Mouse (Mus musculus): ENCODE data around the gene Zfp366. TPM values are rescaled to one million over a fixed set of nuclear protein-coding genes. Genes with fewer than 3 reads are reported as not detected.

Gene Zfp366
- polyA plus RNA-seq, 1 experiment = 4.3 TPM

GRCm38 (mm10) chr13:99186859-99187258 lies 2.2 kb downstream of the Zfp366 start:
- 53% methylated on average over 7 of the region's 7 CpGs for WGBS
- peak overlapping the region; percentile 76 for H3K27ac ChIP-seq (ENCODE audit: insufficient read depth, low read depth, low read length)

GRCm38 (mm10) chr13:99187456-99187855 lies 2.8 kb downstream of the Zfp366 start:
- peak overlapping the region; percentile 2; the same call in 1 of the 2 replicates for H3K4me3 ChIP-seq (ENCODE audit: insufficient read depth, low read depth, low read length)
- no peak for DNase-seq
- no peaks in the 10 kb centered on the region for H3K36me3 ChIP-seq (ENCODE audit: control insufficient read depth, insufficient read depth, low read length)
- H3K27ac ChIP-seq (ENCODE audit: insufficient read depth, low read depth, low read length) = peak overlapping the region; percentile 20; the same call in 1 of the 2 replicates
- 65% methylated on average over 11 of the region's 11 CpGs for WGBS
- H3K27me3 ChIP-seq (replicated peaks; ENCODE audit: control insufficient read depth, insufficient read depth, low read length) = no peaks in the 10 kb centered on the region
- H3K4me1 ChIP-seq (ENCODE audit: control insufficient read depth, insufficient read depth, low read length) = 0 out of 2 replicates have a peak, but pooled peaks cover 3% of the 10 kb centered on the region
- no peak for TF ChIP-seq CTCF (conservative IDR thresholded peaks at IDR 0.05; ENCODE audit: insufficient read depth, insufficient read length, low read depth, low read length)
- TF ChIP-seq POLR2A (IDR thresholded peaks at IDR 0.05; ENCODE audit: low read depth, low read length) = no peak

More at GRCm38 (mm10) chr13:99186859-99187258, 2.2 kb downstream of the Zfp366 start:
- peak overlapping the region; percentile 12; the same call in 1 of the 2 replicates for H3K4me3 ChIP-seq (ENCODE audit: insufficient read depth, low read depth, low read length)
- TF ChIP-seq CTCF (conservative IDR thresholded peaks at IDR 0.05; ENCODE audit: insufficient read depth, insufficient read length, low read depth, low read length) (no peak), POLR2A (IDR thresholded peaks at IDR 0.05; ENCODE audit: low read depth, low read length) (no peak)
- 0 out of 2 replicates have a peak, but pooled peaks cover 3% of the 10 kb centered on the region for H3K4me1 ChIP-seq (ENCODE audit: control insufficient read depth, insufficient read depth, low read length)
- H3K27me3 ChIP-seq (replicated peaks; ENCODE audit: control insufficient read depth, insufficient read depth, low read length) = no peaks in the 10 kb centered on the region
- H3K36me3 ChIP-seq (ENCODE audit: control insufficient read depth, insufficient read depth, low read length) = no peaks in the 10 kb centered on the region
- no peak for DNase-seq

GRCm38 (mm10) chr13:99188625-99189024 lies 4.0 kb downstream of the Zfp366 start:
- 0 out of 2 replicates have a peak, but pooled peaks cover 3% of the 10 kb centered on the region for H3K4me1 ChIP-seq (ENCODE audit: control insufficient read depth, insufficient read depth, low read length)
- WGBS = 56% methylated on average over 8 of the region's 8 CpGs
- TF ChIP-seq POLR2A (IDR thresholded peaks at IDR 0.05; ENCODE audit: low read depth, low read length) = no peak
- TF ChIP-seq CTCF (conservative IDR thresholded peaks at IDR 0.05; ENCODE audit: insufficient read depth, insufficient read length, low read depth, low read length) = no peak
- H3K27me3 ChIP-seq (replicated peaks; ENCODE audit: control insufficient read depth, insufficient read depth, low read length) = no peaks in the 10 kb centered on the region
- H3K4me3 ChIP-seq (ENCODE audit: insufficient read depth, low read depth, low read length) = peak overlapping the region; percentile 11; the same call in 1 of the 2 replicates
- DNase-seq = peak; percentile 40
- H3K36me3 ChIP-seq (ENCODE audit: control insufficient read depth, insufficient read depth, low read length) = no peaks in the 10 kb centered on the region
- H3K27ac ChIP-seq (ENCODE audit: insufficient read depth, low read depth, low read length) = peak overlapping the region; percentile 62

- H3K4me1 ChIP-seq (ENCODE audit: control insufficient read depth, insufficient read depth, low read length) = 0 out of 2 replicates have a peak, but pooled peaks cover 3% of the 10 kb centered on the region
- DNase-seq = no peak
- WGBS = 65% methylated on average over 3 of the region's 3 CpGs
- no peaks in the 10 kb centered on the region for H3K36me3 ChIP-seq (ENCODE audit: control insufficient read depth, insufficient read depth, low read length)
- peak overlapping the region; percentile 62 for H3K27ac ChIP-seq (ENCODE audit: insufficient read depth, low read depth, low read length)
- no peak overlapping the region for H3K4me3 ChIP-seq (ENCODE audit: insufficient read depth, low read depth, low read length)
- no peaks in the 10 kb centered on the region for H3K27me3 ChIP-seq (replicated peaks; ENCODE audit: control insufficient read depth, insufficient read depth, low read length)
- TF ChIP-seq CTCF (conservative IDR thresholded peaks at IDR 0.05; ENCODE audit: insufficient read depth, insufficient read length, low read depth, low read length) = no peak
- no peak for TF ChIP-seq POLR2A (IDR thresholded peaks at IDR 0.05; ENCODE audit: low read depth, low read length)
These were observed 5.0 kb downstream of the Zfp366 start for GRCm38 (mm10) chr13:99189671-99190070.

DNA sequence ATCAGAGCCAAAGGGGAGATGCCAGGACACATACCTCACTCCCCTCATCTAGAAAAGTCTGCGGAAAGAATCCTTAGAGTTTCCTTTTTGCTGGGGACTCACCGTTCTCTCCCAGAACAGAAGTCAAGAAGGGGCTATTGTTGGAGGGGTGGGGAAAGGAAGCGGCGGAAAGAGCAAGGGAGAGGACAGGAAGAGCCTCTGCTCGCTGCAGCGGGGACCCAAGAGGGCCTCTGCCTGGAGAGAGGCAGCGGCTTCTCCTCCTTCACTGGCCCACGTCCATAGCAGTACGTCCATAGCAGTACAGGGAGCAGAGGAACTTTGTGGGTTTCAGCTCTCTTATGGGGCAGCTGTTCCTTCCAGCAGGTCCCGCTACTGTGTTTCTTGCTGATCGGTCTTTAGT lies 5.8 kb downstream of the Zfp366 start:
- WGBS = 55% methylated on average over 11 of the region's 11 CpGs
- peak overlapping the region; percentile 76 for H3K27ac ChIP-seq (ENCODE audit: insufficient read depth, low read depth, low read length)
- peak; percentile 56 for DNase-seq
- TF ChIP-seq POLR2A (IDR thresholded peaks at IDR 0.05; ENCODE audit: low read depth, low read length) = peak; percentile 11
- no peak for TF ChIP-seq CTCF (conservative IDR thresholded peaks at IDR 0.05; ENCODE audit: insufficient read depth, insufficient read length, low read depth, low read length)
- 0 out of 2 replicates have a peak, but pooled peaks cover 3% of the 10 kb centered on the region for H3K4me1 ChIP-seq (ENCODE audit: control insufficient read depth, insufficient read depth, low read length)
- no peaks in the 10 kb centered on the region for H3K36me3 ChIP-seq (ENCODE audit: control insufficient read depth, insufficient read depth, low read length)
- H3K4me3 ChIP-seq (ENCODE audit: insufficient read depth, low read depth, low read length) = no peak overlapping the region
- no peaks in the 10 kb centered on the region for H3K27me3 ChIP-seq (replicated peaks; ENCODE audit: control insufficient read depth, insufficient read depth, low read length)

GRCm38 (mm10) chr13:99191063-99191462 lies 6.4 kb downstream of the Zfp366 start:
- no peak for DNase-seq
- H3K36me3 ChIP-seq (ENCODE audit: control insufficient read depth, insufficient read depth, low read length) = no peaks in the 10 kb centered on the region
- H3K4me3 ChIP-seq (ENCODE audit: insufficient read depth, low read depth, low read length) = no peak overlapping the region
- 74% methylated on average over 13 of the region's 13 CpGs for WGBS
- H3K27ac ChIP-seq (ENCODE audit: insufficient read depth, low read depth, low read length) = peak overlapping the region; percentile 76
- H3K27me3 ChIP-seq (replicated peaks; ENCODE audit: control insufficient read depth, insufficient read depth, low read length) = no peaks in the 10 kb centered on the region
- peaks cover 3% of the 10 kb centered on the region; the same call in 1 of the 2 replicates for H3K4me1 ChIP-seq (ENCODE audit: control insufficient read depth, insufficient read depth, low read length)
- TF ChIP-seq POLR2A (IDR thresholded peaks at IDR 0.05; ENCODE audit: low read depth, low read length) (no peak), CTCF (conservative IDR thresholded peaks at IDR 0.05; ENCODE audit: insufficient read depth, insufficient read length, low read depth, low read length) (no peak)

DNA sequence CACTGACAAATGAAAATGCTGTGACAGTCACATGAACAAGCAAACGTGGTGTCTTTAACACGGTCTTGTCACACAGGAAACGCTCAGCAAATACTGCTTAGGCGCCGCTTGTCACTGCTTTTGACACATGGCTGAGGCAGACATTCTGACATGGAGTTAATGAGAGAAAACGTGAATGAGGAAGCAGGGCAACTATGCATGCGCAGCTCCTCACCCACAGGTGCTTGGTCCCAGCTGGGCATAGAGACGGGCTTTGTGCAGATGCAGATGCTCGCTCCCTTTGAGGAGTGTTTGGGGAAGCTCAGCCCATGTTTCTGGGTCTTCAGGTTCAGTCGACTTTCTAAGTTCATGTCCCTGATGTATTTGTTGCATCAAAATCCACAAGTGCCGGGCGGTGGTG lies 11.7 kb downstream of the Zfp366 start:
- H3K27ac ChIP-seq (ENCODE audit: insufficient read depth, low read depth, low read length) = no peak overlapping the region
- no peak overlapping the region for H3K4me3 ChIP-seq (ENCODE audit: insufficient read depth, low read depth, low read length)
- H3K27me3 ChIP-seq (replicated peaks; ENCODE audit: control insufficient read depth, insufficient read depth, low read length) = no peaks in the 10 kb centered on the region
- 66% methylated on average over 12 of the region's 12 CpGs for WGBS
- TF ChIP-seq POLR2A (IDR thresholded peaks at IDR 0.05; ENCODE audit: low read depth, low read length) (no peak), CTCF (conservative IDR thresholded peaks at IDR 0.05; ENCODE audit: insufficient read depth, insufficient read length, low read depth, low read length) (no peak)
- H3K36me3 ChIP-seq (ENCODE audit: control insufficient read depth, insufficient read depth, low read length) = no peaks in the 10 kb centered on the region
- no peaks in the 10 kb centered on the region; the same call in 1 of the 2 replicates for H3K4me1 ChIP-seq (ENCODE audit: control insufficient read depth, insufficient read depth, low read length)
- DNase-seq = no peak

All from kidney, adult 2 months (tissue).